14 mouse cellular contexts compared by ENCODE assay signal in the genomic region with DNA sequence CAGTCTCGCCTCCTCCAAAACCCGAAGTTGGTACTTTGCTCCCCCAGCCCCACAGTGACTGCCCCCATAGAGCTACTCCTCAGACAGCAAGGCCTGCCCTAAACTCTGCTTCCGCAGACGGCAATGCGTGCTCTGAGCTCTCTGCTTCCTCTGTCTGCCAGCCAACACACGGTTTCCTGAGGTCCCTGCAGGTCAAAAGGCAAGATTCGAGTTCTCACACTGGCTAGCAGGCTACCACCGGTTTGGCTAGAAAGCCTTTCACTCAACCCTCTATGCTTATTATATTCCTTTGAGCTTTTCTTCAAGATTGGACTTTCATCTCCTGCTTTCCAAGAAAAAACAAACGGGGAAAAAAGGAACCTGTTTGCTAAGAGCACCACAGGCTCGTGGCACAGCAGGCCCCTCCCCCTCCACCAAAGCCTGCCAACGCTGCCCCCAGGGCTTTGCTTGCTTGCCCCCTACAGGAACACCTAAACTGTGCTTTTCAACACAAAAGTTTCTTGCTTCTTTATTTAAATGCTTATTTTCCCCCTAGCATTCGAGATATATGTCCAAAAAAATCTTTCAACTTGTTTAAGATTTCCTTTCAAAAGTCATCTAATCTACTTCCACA. TPM values are rescaled to one million over a fixed set of nuclear protein-coding genes. Genes with fewer than 3 reads are reported as not detected.
DNase-seq lines count a peak whose midpoint lies in the region; ATAC-seq and TF ChIP-seq lines count a peak whose summit lies in the region.
"Had no signal": no experiment of that assay in that cellular context is flagged by ENCODE, and none has a peak within 500 bp of the region (broad histone marks: within the 10 kb centered on the region; RNA-seq: fewer than 3 reads in every experiment).

No protein-coding gene starts in this region.

- H3K36me3 ChIP-seq in hindbrain, postnatal 0 days (ENCODE audit: insufficient read depth, low read length) = peaks cover 50% of the 10 kb centered on the region
- peaks cover 77% of the 10 kb centered on the region for H3K36me3 ChIP-seq in hindbrain, embryonic 13.5 days
- peaks cover 53% of the 10 kb centered on the region for H3K36me3 ChIP-seq in intestine, postnatal 0 days (ENCODE audit: control insufficient read depth, insufficient read depth)
- H3K36me3 ChIP-seq in stomach, embryonic 14.5 days (ENCODE audit: control insufficient read depth, insufficient read depth, low read length) = peaks cover 79% of the 10 kb centered on the region
- peaks cover 35% of the 10 kb centered on the region for H3K36me3 ChIP-seq in lung, postnatal 0 days (ENCODE audit: insufficient read depth, low read length)

- DNase-seq in hindbrain, postnatal 0 days (ENCODE audit: low spot score) = no peak
- peak; percentile 7 to 14 for DNase-seq in B cell, adult 2 months
- no peak for DNase-seq in lung, postnatal 0 days (ENCODE audit: low spot score)
- no peak for DNase-seq in natural killer cell, adult 2 months (ENCODE audit: low spot score in 2 of 2)
- no peak for DNase-seq in frontal cortex, postnatal 36 days (ENCODE audit: low spot score in 2 of 2)
- DNase-seq: layer of hippocampus, postnatal 36 days had no signal

- H3K27ac ChIP-seq in hindbrain, postnatal 0 days = no peak overlapping the region
- H3K27ac ChIP-seq in hindbrain, embryonic 13.5 days = no peak overlapping the region
- peak overlapping the region; percentile 54 for H3K27ac ChIP-seq in intestine, postnatal 0 days (ENCODE audit: low read depth, low read length)
- no peak overlapping the region for H3K27ac ChIP-seq in stomach, embryonic 14.5 days (ENCODE audit: low read length)
- no peak overlapping the region for H3K27ac ChIP-seq in lung, postnatal 0 days (ENCODE audit: low read length)
- H3K27ac ChIP-seq: hindbrain, embryonic 14.5 days; limb, embryonic 12.5 days; lung, embryonic 15.5 days had no signal

- no peaks in the 10 kb centered on the region for H3K27me3 ChIP-seq in hindbrain, postnatal 0 days (ENCODE audit: insufficient read depth, low read length)
- H3K27me3 ChIP-seq in hindbrain, embryonic 13.5 days = no peaks in the 10 kb centered on the region
- no peaks in the 10 kb centered on the region for H3K27me3 ChIP-seq in intestine, postnatal 0 days (replicated peaks; ENCODE audit: control insufficient read depth, insufficient read depth, low read length)
- H3K27me3 ChIP-seq in stomach, embryonic 14.5 days (ENCODE audit: control insufficient read depth, insufficient read depth, low read length) = no peaks in the 10 kb centered on the region
- H3K27me3 ChIP-seq in lung, postnatal 0 days (replicated peaks; ENCODE audit: insufficient read depth, low read length) = no peaks in the 10 kb centered on the region
- H3K27me3 ChIP-seq: heart, embryonic 12.5 days; limb, embryonic 12.5 days; lung, embryonic 15.5 days; Patski had no signal

- no peak for ATAC-seq in hindbrain, postnatal 0 days
- no peak for ATAC-seq in hindbrain, embryonic 13.5 days (ENCODE audit: low FRiP score)
- peak; percentile 31 for ATAC-seq in intestine, postnatal 0 days
- peak; percentile 46; the same call in 1 of the 2 replicates for ATAC-seq in stomach, embryonic 14.5 days (ENCODE audit: insufficient number of reproducible peaks, insufficient read depth, low FRiP score, low read depth)
- no peak for ATAC-seq in lung, postnatal 0 days
- ATAC-seq: Patski had no signal

- H3K4me1 ChIP-seq in hindbrain, postnatal 0 days (ENCODE audit: insufficient read depth, low read length) = no peaks in the 10 kb centered on the region
- no peaks in the 10 kb centered on the region for H3K4me1 ChIP-seq in hindbrain, embryonic 13.5 days (replicated peaks)
- H3K4me1 ChIP-seq in intestine, postnatal 0 days (replicated peaks; ENCODE audit: control insufficient read depth, insufficient read depth, low read length) = no peaks in the 10 kb centered on the region
- H3K4me1 ChIP-seq in stomach, embryonic 14.5 days (ENCODE audit: control insufficient read depth, insufficient read depth, low read length) = no peaks in the 10 kb centered on the region
- H3K4me1 ChIP-seq in lung, postnatal 0 days (ENCODE audit: insufficient read depth, low read depth, low read length) = no peaks in the 10 kb centered on the region
- H3K4me1 ChIP-seq: heart, embryonic 12.5 days; limb, embryonic 12.5 days; lung, embryonic 15.5 days had no signal

- H3K9me3 ChIP-seq in hindbrain, postnatal 0 days (ENCODE audit: low read length) = no peaks in the 10 kb centered on the region
- H3K9me3 ChIP-seq in hindbrain, embryonic 13.5 days = no peaks in the 10 kb centered on the region
- H3K9me3 ChIP-seq in intestine, postnatal 0 days (ENCODE audit: control insufficient read depth) = no peaks in the 10 kb centered on the region
- no peaks in the 10 kb centered on the region for H3K9me3 ChIP-seq in stomach, embryonic 14.5 days (ENCODE audit: control insufficient read depth, low read depth, low read length)
- H3K9me3 ChIP-seq in lung, postnatal 0 days (ENCODE audit: low read length) = no peaks in the 10 kb centered on the region
- H3K9me3 ChIP-seq: heart, embryonic 12.5 days; limb, embryonic 12.5 days; lung, embryonic 15.5 days had no signal

- WGBS in hindbrain, postnatal 0 days = 75% methylated on average over 12 of the region's 12 CpGs
- WGBS in hindbrain, embryonic 13.5 days = 79% methylated on average over 12 of the region's 12 CpGs
- 56% methylated on average over 12 of the region's 12 CpGs for WGBS in intestine, postnatal 0 days
- WGBS in stomach, embryonic 14.5 days = 73% methylated on average over 12 of the region's 12 CpGs
- WGBS in lung, postnatal 0 days = 67% methylated on average over 12 of the region's 12 CpGs

- peak; percentile 16; the same call in 1 of the 2 replicates for TF ChIP-seq CTCF in hindbrain, postnatal 0 days (IDR thresholded peaks at IDR 0.05; ENCODE audit: low read depth)
- TF ChIP-seq CTCF in intestine, postnatal 0 days (IDR thresholded peaks at IDR 0.05; ENCODE audit: low read depth) = 0 out of 2 replicates have a peak, but pooled peaks have one; percentile 16
- no peak for TF ChIP-seq CTCF in lung, postnatal 0 days (IDR thresholded peaks at IDR 0.05)

- no peak overlapping the region for H3K4me3 ChIP-seq in hindbrain, postnatal 0 days (ENCODE audit: low read length)
- no peak overlapping the region for H3K4me3 ChIP-seq in hindbrain, embryonic 13.5 days
- no peak overlapping the region for H3K4me3 ChIP-seq in intestine, postnatal 0 days (ENCODE audit: low read depth, low read length)
- no peak overlapping the region for H3K4me3 ChIP-seq in stomach, embryonic 14.5 days (ENCODE audit: low read depth, low read length)
- no peak overlapping the region for H3K4me3 ChIP-seq in lung, postnatal 0 days (ENCODE audit: low read depth, low read length)
- H3K4me3 ChIP-seq: heart, embryonic 12.5 days; limb, embryonic 12.5 days; lung, embryonic 15.5 days had no signal

- TF ChIP-seq EP300 in lung, postnatal 0 days (IDR thresholded peaks at IDR 0.05) = no peak

- H3K4me2 ChIP-seq in hindbrain, postnatal 0 days (ENCODE audit: low read depth, low read length) = no peak overlapping the region
- H3K4me2 ChIP-seq in hindbrain, embryonic 13.5 days = no peak overlapping the region
- no peak overlapping the region for H3K4me2 ChIP-seq in intestine, postnatal 0 days (replicated peaks; ENCODE audit: low read depth)
- H3K4me2 ChIP-seq in stomach, embryonic 14.5 days (replicated peaks; ENCODE audit: low read depth, low read length) = no peak overlapping the region
- H3K4me2 ChIP-seq in lung, postnatal 0 days (replicated peaks; ENCODE audit: low read depth, low read length) = no peak overlapping the region
- H3K4me2 ChIP-seq: heart, embryonic 12.5 days; hindbrain, embryonic 14.5 days; limb, embryonic 12.5 days; lung, embryonic 15.5 days had no signal

- no peak overlapping the region for H3K9ac ChIP-seq in hindbrain, postnatal 0 days (replicated peaks; ENCODE audit: low read length)
- no peak overlapping the region for H3K9ac ChIP-seq in hindbrain, embryonic 13.5 days
- no peak overlapping the region for H3K9ac ChIP-seq in intestine, postnatal 0 days (ENCODE audit: low read depth, low read length)
- no peak overlapping the region for H3K9ac ChIP-seq in stomach, embryonic 14.5 days (replicated peaks; ENCODE audit: low read depth, low read length)
- H3K9ac ChIP-seq in lung, postnatal 0 days (replicated peaks; ENCODE audit: low read depth) = no peak overlapping the region
- H3K9ac ChIP-seq: heart, embryonic 12.5 days; hindbrain, embryonic 14.5 days; limb, embryonic 12.5 days; lung, embryonic 15.5 days had no signal

RNA-seq across cellular contexts. Expression of gene Cand1, which starts 35.4 kb away (rescaled TPM):
- 117 and 134 TPM in 2 replicates for total RNA-seq in hindbrain, postnatal 0 days (2014; rRNA removed)
- 29.6 and 32.7 TPM in 2 replicates for polyA plus RNA-seq in hindbrain, postnatal 0 days (2015; fragmentation: Nextera tagmentation; extraction: Ambion mirVana)
- polyA plus RNA-seq in hindbrain, embryonic 13.5 days (2015; fragmentation: Nextera tagmentation; extraction: Ambion mirVana) = 42.5 and 44.3 TPM in 2 replicates
- 13.6 and 16.9 TPM in 2 replicates for polyA plus RNA-seq in intestine, postnatal 0 days (2015; fragmentation: Nextera tagmentation; extraction: Ambion mirVana)
- 79.5 and 80.4 TPM in 2 replicates for polyA plus RNA-seq in stomach, embryonic 14.5 days (2014; fragmentation: Nextera tagmentation; extraction: Ambion mirVana)
- polyA plus RNA-seq in lung, postnatal 0 days (2015; fragmentation: Nextera tagmentation; extraction: Ambion mirVana) = 20.4 and 21.5 TPM in 2 replicates

Comparison
In these comparisons a context has a peak if more than half of its experiments do, and no peak if none do; other contexts are left out.
1. ATAC-seq: peak in intestine, postnatal 0 days (single experiment) and stomach, embryonic 14.5 days (single experiment); none in hindbrain, postnatal 0 days (single experiment), hindbrain, embryonic 13.5 days (single experiment) and lung, postnatal 0 days (single experiment).
2. DNase-seq: peak in B cell, adult 2 months (2 of 2); none in hindbrain, postnatal 0 days (single experiment), lung, postnatal 0 days (single experiment), natural killer cell, adult 2 months (0 of 2) and frontal cortex, postnatal 36 days (0 of 2).